Mouse (Mus musculus) layer of hippocampus, adult 18-20 months (tissue): ENCODE measurements around the gene Xaf1. TPM values are rescaled to one million over a fixed set of nuclear protein-coding genes. Genes with fewer than 3 reads are reported as not detected.
"Not testable (repeated sequence)": the region's sequence is repeated elsewhere in the genome, so short reads cannot be mapped to it uniquely, and the experiment has no call there.

Experiments
- DNase-seq, 2 experiments: peaks; one replicate each; pipeline ENCODE4 v3.0.0; 2022; ENCODE audit warnings: low spot score in 2 of 2
- total RNA-seq, 2 experiments: library from RNA; stranded (reverse); gene quantifications; 2 replicates each; pipeline ENCODE4 v1.2.3; 2021

Gene Xaf1
- total RNA-seq, 2 experiments from 2014 or later = 4.2 to 4.6 TPM

DNA sequence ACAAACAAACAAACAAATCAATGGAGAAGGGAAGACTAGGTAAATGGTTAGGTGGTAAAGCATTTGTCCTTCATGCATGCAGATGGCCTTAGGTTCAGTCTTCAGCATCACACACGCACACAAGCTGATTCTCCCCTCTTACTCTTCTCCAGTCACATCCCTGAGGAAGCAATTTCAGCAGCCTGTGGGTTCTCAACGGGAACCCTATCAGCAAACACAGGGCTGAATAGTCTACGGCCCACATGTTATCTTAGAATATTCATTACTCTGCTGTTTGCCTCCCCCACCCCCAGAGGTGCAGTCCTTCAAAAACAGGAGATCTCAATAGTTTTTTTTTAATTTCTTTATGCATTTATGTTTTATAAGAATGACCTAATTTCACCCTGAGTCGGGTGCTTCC lies 9.1 kb downstream of the Xaf1 start:
- no peak for DNase-seq

DNA sequence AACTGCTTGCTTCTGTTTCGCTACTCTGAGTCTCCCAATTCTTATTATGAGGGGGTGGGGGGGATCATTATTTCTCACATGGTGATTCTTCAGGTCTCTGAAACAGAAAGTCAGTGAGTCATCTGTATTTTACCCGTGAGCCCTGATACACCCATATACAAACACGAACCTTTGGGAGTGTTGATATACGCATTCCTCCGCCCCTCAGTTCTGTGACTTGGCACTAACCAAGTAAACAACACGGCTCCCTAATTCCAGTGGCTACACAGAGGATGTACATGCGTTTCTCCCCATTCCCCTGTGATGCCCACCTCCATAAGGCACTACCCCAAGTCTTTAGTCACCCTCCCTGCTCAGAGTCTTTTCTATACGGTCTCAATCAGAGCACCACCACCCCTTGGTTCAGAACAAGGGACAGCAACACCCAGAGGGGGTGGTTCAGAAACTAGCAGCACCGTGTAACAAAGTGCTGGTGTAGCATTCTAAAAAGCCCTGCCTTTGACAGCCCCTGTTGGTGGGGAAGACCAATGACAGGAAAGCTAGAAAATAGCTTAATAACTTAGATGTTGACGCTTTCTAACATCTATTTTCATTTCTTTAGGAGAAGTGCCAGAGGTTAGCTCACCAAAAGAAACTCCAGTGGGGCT lies 10.0 kb downstream of the Xaf1 start:
- no peak for DNase-seq

DNA sequence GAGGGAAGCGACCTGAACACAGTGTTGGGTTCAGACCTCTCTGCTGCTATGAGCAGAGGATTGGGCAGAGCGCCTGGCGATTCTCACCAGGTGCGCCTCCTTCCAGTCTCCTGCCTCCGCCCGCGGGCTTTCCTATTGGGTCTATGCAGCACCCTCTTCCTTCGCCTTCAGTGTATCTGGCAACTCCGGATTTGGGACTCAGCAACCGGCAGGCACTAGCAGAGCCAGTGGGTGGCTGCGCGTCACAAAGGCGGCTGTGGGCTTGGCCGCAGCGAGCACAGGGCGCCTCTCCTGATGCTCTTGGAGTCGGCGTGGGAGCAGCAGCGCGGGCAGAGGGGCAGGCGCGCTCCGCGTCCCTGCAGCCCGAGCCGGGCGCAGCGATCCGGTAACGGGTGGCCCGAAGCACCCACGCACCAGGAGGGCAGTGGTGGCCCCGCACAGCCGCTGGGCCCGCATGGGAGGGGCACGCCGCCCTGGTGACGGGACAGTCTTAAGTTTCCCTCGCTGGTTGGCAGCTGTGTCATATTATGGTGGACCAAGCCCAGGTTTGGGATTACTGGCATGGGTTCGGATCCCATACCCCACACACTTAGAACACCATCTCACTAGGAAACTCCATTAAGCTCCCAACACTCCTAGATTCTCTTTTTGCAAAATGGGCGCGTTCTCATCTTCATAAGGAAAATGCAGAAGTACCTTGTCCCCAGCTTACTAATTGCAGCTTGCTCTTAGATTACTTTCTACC lies 12.9 kb downstream of the Xaf1 start, which contains the start of gene Fbxo39:
Fbxo39 (plus strand) TSS at position 294 of the 745 bp plus-strand sequence.
- DNase-seq = peak; percentile 24 to 40

GRCm38 (mm10) chr11:72318026-72318425 lies 16.6 kb downstream of the Xaf1 start:
- DNase-seq = no peak

GRCm38 (mm10) chr11:72324431-72324830 lies 23.0 kb downstream of the Xaf1 start:
- no peak for DNase-seq

DNA sequence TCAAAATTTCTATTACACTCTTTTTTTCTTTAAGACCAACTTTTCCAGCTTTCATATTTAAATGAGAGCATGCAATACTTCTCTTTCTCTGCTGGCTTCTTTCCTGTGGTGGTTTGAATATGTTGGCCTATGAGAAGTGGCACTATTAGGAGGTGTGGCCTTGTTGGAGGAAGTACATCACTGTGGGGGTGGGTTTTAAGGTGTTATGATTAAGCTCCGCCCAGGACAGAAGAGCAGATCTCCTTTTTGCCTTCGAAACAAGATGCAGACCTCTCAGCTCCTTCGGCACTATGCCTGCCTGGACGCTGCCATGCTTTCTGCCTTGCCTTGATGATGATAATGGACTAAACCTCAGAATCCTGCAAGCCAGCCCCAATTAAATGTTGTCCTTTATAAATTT lies 24.3 kb downstream of the Xaf1 start:
- no peak for DNase-seq

DNA sequence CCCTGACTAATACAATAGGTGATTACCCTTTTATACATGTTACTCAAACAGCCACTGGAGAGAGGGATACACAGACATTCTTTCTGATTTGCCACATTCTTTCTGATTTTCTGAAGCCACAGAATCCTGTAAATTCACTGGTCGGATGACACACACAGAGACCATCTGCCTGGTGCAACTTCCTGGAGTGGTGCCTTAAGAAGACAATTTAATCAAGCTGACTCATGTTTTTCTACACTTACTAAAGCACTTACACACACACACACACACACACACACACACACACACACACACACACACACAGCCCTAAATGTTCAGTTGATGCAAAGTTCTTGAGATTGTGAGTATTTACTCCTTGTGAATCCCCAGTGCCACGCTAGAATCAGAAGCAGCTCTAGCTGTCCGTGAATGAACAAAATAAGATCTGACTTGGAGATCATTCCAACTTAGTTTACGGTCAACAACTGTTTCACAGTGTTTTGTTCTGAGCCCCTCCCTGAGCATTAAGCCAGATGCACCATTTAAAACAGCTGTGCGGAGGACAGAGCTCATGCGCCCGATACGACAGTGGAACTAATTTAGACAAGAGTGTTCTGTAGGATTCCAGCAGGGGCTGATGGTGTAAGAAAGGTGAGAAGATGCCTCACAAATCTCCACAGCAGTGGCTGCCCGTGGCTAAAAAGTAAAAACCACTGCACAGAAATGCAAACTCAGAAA lies 31.7 kb downstream of the Xaf1 start:
- DNase-seq = peak in 1 of 2 experiments; percentile 74

GRCm38 (mm10) chr11:72334653-72335052 lies 33.2 kb downstream of the Xaf1 start:
- no peak for DNase-seq

DNA sequence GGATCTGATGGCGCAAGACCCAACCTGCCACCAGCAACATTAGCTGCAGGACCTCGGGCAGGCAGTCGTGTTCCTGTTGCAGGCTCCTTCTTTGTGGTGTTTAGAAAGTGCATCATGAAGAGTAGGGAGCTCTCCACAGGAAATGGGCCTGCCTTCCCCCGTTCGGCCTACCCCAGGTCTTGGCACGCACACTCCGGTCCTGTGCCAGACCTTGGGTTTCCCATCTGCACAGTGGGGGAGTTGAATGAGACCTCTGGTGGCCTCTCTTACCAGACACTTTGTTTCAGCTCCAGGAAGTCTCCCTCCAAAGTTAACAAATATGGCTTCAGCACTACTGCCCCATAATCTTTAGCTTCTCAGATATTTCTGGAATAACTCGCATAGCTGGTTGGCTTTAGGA lies 35.3 kb downstream of the Xaf1 start:
- no peak for DNase-seq

DNA sequence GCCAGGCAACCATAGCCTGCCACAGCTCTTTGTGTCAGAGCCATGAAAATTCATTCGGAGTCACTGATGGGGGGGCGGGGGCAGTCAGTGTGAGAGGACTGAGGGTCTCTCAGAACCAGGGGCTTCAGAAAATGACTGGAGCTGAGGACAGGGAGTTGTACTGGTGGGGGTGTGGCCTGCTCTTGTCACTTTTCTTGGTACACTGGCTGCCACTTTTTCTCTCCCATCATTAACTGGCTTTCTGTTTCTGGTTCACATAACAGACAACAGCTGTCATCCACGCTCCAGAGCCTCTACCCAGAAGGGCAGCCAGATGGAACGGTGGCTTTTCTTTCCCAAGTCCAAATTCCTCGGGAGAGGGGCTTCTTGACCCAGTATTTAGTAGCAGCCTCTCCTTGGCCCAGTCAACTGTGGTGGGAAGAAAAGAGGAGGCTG lies 37.0 kb downstream of the Xaf1 start:
- peak in 1 of 2 experiments; percentile 36 for DNase-seq

- no peak for DNase-seq
These were observed 38.3 kb downstream of the Xaf1 start for GRCm38 (mm10) chr11:72339716-72340115.

DNA sequence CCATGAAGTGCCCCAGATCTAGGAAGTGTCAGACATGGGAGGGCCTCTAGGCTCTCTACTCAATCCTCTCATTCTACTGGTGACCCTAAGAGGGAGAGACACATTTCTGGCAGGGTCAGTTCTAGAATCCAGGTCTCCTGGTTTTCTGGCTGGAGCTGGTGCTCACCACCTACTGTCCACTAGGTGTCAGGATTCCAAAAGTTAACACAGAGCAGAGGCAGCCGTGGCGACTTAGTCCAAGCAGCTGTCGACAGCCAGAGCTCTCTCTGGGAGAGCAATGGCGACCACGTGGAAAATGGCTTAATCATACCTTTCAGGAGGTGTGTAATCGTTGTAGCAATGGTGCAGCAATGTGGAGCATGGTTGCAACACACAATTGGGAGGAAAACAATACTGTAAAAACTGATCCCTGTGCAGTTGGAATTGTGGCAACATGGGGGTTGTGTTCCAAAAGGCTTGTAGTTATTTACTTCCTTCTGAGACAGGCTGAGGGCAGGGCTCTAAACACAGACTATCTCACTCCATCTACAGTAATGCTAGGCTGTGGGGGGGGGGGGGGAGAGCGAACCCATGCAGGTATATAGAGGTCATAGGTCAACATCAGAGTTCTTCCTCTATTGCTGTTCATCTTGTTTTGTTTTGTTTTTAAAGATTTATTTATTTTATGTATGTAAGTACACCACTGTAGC lies 41.3 kb downstream of the Xaf1 start:
- DNase-seq = peak; percentile 55 to 76

DNA sequence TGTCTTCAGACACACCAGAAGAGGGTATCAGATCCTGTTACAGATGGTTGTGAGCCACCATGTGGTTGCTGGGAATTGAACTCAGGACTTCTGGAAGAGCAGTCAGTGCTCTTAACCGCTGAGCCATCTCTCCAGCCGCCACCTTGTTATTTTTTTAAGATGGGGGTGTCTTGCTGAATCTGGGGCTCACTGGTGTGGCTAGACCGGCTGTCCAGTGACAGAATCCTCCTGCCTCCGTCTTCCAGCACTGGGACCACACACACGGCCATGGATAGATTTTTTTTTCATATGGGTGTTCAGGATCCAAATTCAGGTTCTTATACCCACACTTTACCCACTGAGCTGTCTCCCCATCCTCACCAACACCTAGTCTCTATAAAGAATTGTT lies 41.8 kb downstream of the Xaf1 start:
- not testable (repeated sequence) for DNase-seq

DNA sequence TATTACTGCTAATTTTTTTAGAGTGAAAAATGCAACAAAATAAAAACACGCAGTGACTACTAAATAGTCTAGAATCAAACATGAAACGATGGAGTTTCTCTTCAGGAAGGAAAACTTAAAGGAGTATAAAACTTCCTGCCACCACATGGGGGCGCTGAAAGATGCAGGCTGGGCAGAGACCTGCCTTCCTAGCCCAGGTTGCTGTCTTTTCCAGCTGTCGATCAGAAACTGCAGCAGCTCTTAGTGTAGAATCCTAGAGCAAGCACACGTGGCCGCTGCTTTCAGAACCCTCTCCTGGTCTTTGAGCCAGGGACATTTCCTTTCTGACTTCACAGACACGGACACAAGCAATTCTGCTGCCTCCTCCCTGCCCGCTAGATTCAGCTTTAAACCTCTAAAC lies 42.5 kb downstream of the Xaf1 start:
- DNase-seq = peak in 1 of 2 experiments; percentile 48

DNA sequence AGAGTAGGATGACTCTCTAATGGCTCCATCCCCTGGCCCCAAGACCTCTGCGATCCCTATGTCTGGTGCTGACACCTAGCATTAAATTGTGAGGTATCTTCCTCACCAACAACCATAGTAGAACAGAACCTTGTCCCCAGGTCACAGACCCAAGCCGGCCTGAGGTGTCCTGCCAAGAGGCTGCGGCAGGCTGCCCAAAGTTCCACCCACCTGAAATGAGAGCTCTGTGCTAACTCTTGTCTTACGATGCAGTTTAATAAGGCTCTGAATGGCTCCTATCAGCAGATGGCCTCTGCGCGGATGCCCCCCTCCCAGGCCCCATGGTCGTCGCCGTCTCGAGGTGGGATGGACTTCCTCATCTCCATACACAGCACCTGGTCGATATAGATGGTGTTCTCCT lies 43.1 kb downstream of the Xaf1 start:
- DNase-seq = no peak

- DNase-seq = peak in 1 of 2 experiments; percentile 15
These were observed 47.1 kb downstream of the Xaf1 start for GRCm38 (mm10) chr11:72348563-72348962.

DNA sequence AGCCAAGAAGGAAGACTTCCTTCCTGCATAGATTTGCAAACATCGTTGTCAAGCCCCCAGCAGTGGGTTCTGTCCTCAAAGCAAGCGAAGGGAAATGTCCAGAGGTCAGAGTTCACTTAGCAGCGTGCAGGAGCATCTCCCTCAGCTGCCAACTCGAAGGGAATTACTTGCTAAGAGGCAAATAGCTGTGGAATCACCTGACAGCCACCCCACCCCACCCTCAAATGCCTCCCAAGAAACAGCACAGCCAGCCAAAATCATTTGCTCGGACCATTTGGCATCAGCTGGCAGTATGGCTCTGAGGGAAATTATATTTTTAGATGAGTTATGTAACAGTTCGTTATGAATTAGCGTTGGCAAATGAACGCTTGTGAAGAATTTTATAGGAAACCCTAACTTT lies 47.6 kb downstream of the Xaf1 start:
- peak; percentile 58 to 74 for DNase-seq

DNA sequence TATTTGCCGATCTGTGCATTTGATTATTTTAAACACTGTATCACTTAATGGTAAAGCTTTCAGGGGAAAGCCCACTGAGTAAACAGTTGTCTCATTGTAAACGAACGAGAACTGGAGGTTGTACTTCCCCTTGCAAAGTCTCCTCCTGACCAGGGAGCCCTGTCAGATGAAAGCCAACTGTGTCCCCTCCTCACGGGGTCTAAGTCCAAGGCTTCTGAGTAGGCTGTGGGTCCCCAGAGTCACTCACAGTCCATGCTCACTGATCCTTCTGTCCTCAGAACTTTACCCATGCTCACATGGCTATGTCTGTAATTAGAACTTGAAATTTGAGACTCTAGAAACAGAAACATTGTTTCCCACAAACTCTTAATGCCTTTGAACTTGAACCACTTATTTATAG lies 48.2 kb downstream of the Xaf1 start:
- DNase-seq = no peak

DNA sequence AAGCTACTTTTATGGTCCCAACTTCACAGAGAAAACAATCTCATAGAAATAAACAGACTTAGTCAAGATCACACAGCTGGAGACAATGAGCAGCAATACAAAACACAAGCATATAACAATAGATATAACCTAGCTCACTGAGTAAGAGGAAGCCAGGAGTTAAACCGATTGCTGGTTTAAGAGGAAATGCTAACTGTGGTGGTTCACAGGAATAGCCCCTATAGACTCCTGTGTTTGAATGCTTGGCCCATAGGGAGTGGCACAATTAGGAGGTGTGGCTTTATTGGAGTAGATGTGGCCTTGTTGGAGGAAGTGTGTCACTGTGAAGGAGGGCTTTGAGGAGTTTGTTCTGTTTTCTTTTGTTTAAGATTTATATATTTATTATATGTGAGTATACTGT lies 50.8 kb downstream of the Xaf1 start:
- DNase-seq = no peak

DNA sequence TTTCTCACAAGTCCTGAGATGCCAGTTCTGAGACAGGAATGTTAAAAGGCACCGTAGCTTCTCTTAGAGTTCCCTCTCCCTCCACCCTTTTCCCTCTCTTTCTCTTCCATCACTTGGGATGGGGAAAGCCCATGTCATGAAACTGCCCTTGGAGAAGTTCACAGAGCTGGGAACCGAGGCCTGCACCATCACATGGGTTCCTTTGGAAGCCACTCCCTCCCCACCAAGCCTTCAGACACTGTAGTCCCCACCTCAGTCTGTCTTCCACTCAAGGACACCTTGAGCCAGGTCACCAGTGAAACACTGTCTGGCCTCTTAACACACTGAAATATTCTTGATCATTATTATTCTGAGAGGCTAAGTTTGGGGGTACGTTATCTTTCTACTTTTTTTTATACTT lies 51.8 kb downstream of the Xaf1 start:
- no peak for DNase-seq

DNA sequence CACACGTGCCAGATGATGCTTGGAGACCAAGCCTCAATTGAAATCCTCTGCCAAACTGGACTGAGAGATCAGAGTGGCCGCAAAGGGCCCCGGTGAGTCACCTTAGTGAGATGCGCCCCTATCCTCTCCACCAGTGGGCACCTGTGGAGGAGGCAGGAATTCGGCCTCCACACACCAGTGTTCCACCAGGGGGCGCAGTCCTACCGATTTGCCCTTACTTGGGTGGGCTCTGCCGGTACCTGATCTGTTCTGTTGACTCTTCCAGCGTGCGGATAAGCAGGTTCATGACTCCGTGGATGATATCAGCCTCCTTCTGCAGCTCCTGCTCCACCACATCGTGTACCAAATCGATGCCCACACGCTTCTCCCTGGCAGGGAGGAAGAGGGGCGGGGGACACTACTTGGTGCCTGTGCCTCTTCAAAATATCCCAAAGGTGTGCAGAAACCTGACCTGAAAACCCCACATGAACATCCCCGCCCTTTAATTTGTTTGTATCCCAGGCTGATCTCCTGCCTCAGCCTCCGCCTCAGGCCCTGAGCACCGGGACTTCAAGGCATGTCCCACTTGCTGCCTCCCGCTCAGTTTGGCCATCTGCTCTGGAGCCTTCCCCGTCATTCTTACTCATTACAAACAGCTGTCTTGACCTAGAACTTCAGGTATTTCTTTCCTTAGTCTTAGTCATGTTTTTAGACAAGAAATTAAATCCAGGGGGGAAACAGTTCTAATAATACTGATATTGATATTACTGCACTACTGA lies 53.7 kb downstream of the Xaf1 start:
- DNase-seq = peak; percentile 53 to 78
